Mouse (Mus musculus) forebrain, embryonic 15.5 days (tissue): ENCODE measurements around the gene Adam22. TPM values are rescaled to one million over a fixed set of nuclear protein-coding genes. Genes with fewer than 3 reads are reported as not detected.
A peak's percentile ranks its signal among the peaks of the same experiment; 100 is the strongest.
"Not testable (repeated sequence)": the region's sequence is repeated elsewhere in the genome, so short reads cannot be mapped to it uniquely, and the experiment has no call there.

Experiments used
- ATAC-seq: fragments of 200-750 bp; cut with Nextera tagmentation; replicated peaks from 2 replicates; pipeline ENCODE4 v1.8.0; 2017; ENCODE audit warnings: mild to moderate bottlenecking, moderate TSS enrichment, moderate library complexity
- H3K27ac ChIP-seq: fragments of 300-500 bp; sonication (generic); replicated peaks from 2 replicates; pipeline ENCODE4 v1.5.1; 2015; ENCODE audit warnings: mild to moderate bottlenecking, inconsistent platforms
- H3K27me3 ChIP-seq: fragments of 300-500 bp; sonication (generic); 2 replicates; pipeline ENCODE4 v1.6.1; 2015; ENCODE audit warnings: inconsistent platforms
- H3K36me3 ChIP-seq: fragments of 300-500 bp; sonication (generic); 2 replicates; pipeline ENCODE4 v1.6.1; 2015; ENCODE audit warnings: mild to moderate bottlenecking, inconsistent platforms
- H3K4me1 ChIP-seq: fragments of 300-500 bp; sonication (generic); 2 replicates; pipeline ENCODE4 v1.6.1; 2015; ENCODE audit warnings: inconsistent platforms
- H3K4me2 ChIP-seq: fragments of 300-500 bp; sonication (generic); replicated peaks from 2 replicates; pipeline ENCODE4 v1.6.1; 2015; ENCODE audit warnings: mild to moderate bottlenecking, inconsistent platforms
- H3K4me3 ChIP-seq: fragments of 300-500 bp; sonication (generic); 2 replicates; pipeline ENCODE4 v1.5.1; 2015; ENCODE audit warnings: mild to moderate bottlenecking, inconsistent platforms
- H3K9ac ChIP-seq: fragments of 300-500 bp; sonication (generic); replicated peaks from 2 replicates; pipeline ENCODE4 v1.6.1; 2015; ENCODE audit warnings: mild to moderate bottlenecking, inconsistent platforms
- H3K9me3 ChIP-seq: fragments of 300-500 bp; sonication (generic); 2 replicates; pipeline ENCODE4 v1.6.1; 2016; ENCODE audit warnings: inconsistent platforms
- WGBS: fragments of 180-500 bp; shearing (Covaris S2); methylation state at CpG from one replicate; pipeline ENCODE4 v1.1.7; 2015; ENCODE audit warnings: mixed read lengths; 5-methylcytosine and 5-hydroxymethylcytosine counted together
- polyA plus RNA-seq: library from polyadenylated mRNA; unstranded; fragments of >200 nt; fragmentation: Nextera tagmentation; extraction: Ambion mirVana; gene quantifications from 2 replicates; pipeline ENCODE4 v1.2.1, GENCODE M21; 2015

Adam22 gene
- polyA plus RNA-seq, 1 experiment from 2014 or later: 41.4 TPM

GRCm38 (mm10) chr5:8073901-8074561 is 293.9 kb downstream of the Adam22 start:
- Histone ChIP-seq H3K4me1 (no peaks in the 10 kb centered on the region), H3K36me3 (peaks cover 7% of the 10 kb centered on the region; the same call in 1 of the 2 replicates), H3K4me2 (no peak overlapping the region), H3K9ac (no peak overlapping the region), H3K4me3 (no peak overlapping the region), H3K27ac (no peak overlapping the region), H3K27me3 (no peaks in the 10 kb centered on the region), H3K9me3 (no peaks in the 10 kb centered on the region)
- WGBS: 89% methylated on average over 9 of the region's 9 CpGs
- ATAC-seq: 0 out of 2 replicates have a peak, but pooled peaks have one; percentile 12

GRCm38 (mm10) chr5:8073406-8073805 is 294.6 kb downstream of the Adam22 start:
- 93% methylated on average over 9 of the region's 9 CpGs for WGBS
- no peaks in the 10 kb centered on the region for H3K27me3 ChIP-seq

GRCm38 (mm10) chr5:8063207-8063606 is 304.8 kb downstream of the Adam22 start:
- Histone ChIP-seq H3K4me3 (no peak overlapping the region), H3K27ac (no peak overlapping the region), H3K9ac (no peak overlapping the region), H3K4me2 (no peak overlapping the region), H3K4me1 (0 out of 2 replicates have a peak, but pooled peaks cover under 1% of the 10 kb centered on the region), H3K9me3 (no peaks in the 10 kb centered on the region), H3K36me3 (peaks cover 37% of the 10 kb centered on the region), H3K27me3 (no peaks in the 10 kb centered on the region)
- no peak for ATAC-seq
- 73% methylated on average over 6 of the region's 6 CpGs for WGBS

More at GRCm38 (mm10) chr5:8073406-8073805, 294.6 kb downstream of the Adam22 start:
- no peak for ATAC-seq
- Histone ChIP-seq H3K9me3 (no peaks in the 10 kb centered on the region), H3K4me2 (no peak overlapping the region), H3K4me3 (no peak overlapping the region), H3K9ac (no peak overlapping the region), H3K27ac (no peak overlapping the region), H3K4me1 (no peaks in the 10 kb centered on the region), H3K36me3 (peaks cover 7% of the 10 kb centered on the region; the same call in 1 of the 2 replicates)

- no peak overlapping the region for H3K27ac ChIP-seq
- H3K9ac ChIP-seq: no peak overlapping the region
- H3K9me3 ChIP-seq: no peaks in the 10 kb centered on the region
- ATAC-seq: no peak
- H3K4me3 ChIP-seq: no peak overlapping the region
- H3K4me2 ChIP-seq: no peak overlapping the region
- peaks cover 37% of the 10 kb centered on the region for H3K36me3 ChIP-seq
- peaks cover 4% of the 10 kb centered on the region; the same call in 1 of the 2 replicates for H3K4me1 ChIP-seq
- 89% methylated on average over 2 of the region's 2 CpGs for WGBS
- H3K27me3 ChIP-seq: no peaks in the 10 kb centered on the region
These were observed 305.5 kb downstream of the Adam22 start for GRCm38 (mm10) chr5:8062469-8062868.

GRCm38 (mm10) chr5:8058056-8058455 is 309.9 kb downstream of the Adam22 start:
- no peak for ATAC-seq
- Histone ChIP-seq H3K4me3 (no peak overlapping the region), H3K27me3 (no peaks in the 10 kb centered on the region), H3K27ac (no peak overlapping the region), H3K4me2 (no peak overlapping the region), H3K9me3 (no peaks in the 10 kb centered on the region), H3K4me1 (peaks cover 18% of the 10 kb centered on the region), H3K9ac (no peak overlapping the region), H3K36me3 (peaks cover 7% of the 10 kb centered on the region; the same call in 1 of the 2 replicates)
- 95% methylated on average over 7 of the region's 7 CpGs for WGBS

GRCm38 (mm10) chr5:8057018-8057323 is 311.0 kb downstream of the Adam22 start:
- peaks cover 7% of the 10 kb centered on the region; the same call in 1 of the 2 replicates for H3K36me3 ChIP-seq
- H3K9me3 ChIP-seq: no peaks in the 10 kb centered on the region
- ATAC-seq: peak; percentile 14
- H3K4me1 ChIP-seq: peaks cover 18% of the 10 kb centered on the region
- H3K4me2 ChIP-seq: peak overlapping the region; percentile 59
- WGBS: 58% methylated on average over 5 of the region's 5 CpGs
- H3K9ac ChIP-seq: peak overlapping the region; percentile 82
- peak overlapping the region; percentile 84 for H3K4me3 ChIP-seq
- no peak overlapping the region for H3K27ac ChIP-seq
- H3K27me3 ChIP-seq: no peaks in the 10 kb centered on the region

GRCm38 (mm10) chr5:8056141-8057017 is 311.6 kb downstream of the Adam22 start:
- peak overlapping the region; percentile 78 for H3K27ac ChIP-seq
- no peaks in the 10 kb centered on the region for H3K9me3 ChIP-seq
- H3K4me3 ChIP-seq: peak overlapping the region; percentile 84
- no peaks in the 10 kb centered on the region for H3K27me3 ChIP-seq
- under 1% methylated on average over 57 of the region's 60 CpGs for WGBS
- peak overlapping the region; percentile 59 for H3K4me2 ChIP-seq
- peaks cover 7% of the 10 kb centered on the region; the same call in 1 of the 2 replicates for H3K36me3 ChIP-seq
- peak overlapping the region; percentile 82 for H3K9ac ChIP-seq
- ATAC-seq: peak; percentile 98
- H3K4me1 ChIP-seq: peaks cover 18% of the 10 kb centered on the region

GRCm38 (mm10) chr5:8055721-8056129 is 312.2 kb downstream of the Adam22 start:
- WGBS: 23% methylated on average over 8 of the region's 8 CpGs
- Histone ChIP-seq H3K4me3 (peak overlapping the region; percentile 84), H3K4me2 (peak overlapping the region; percentile 59), H3K9ac (peak overlapping the region; percentile 82), H3K4me1 (peaks cover 18% of the 10 kb centered on the region), H3K27me3 (no peaks in the 10 kb centered on the region), H3K36me3 (peaks cover 7% of the 10 kb centered on the region; the same call in 1 of the 2 replicates), H3K9me3 (no peaks in the 10 kb centered on the region), H3K27ac (peak overlapping the region; percentile 78; the same call in 1 of the 2 replicates)
- ATAC-seq: peak; percentile 49

- Histone ChIP-seq H3K4me3 (no peak overlapping the region), H3K4me1 (peaks cover 18% of the 10 kb centered on the region), H3K27ac (no peak overlapping the region), H3K9me3 (no peaks in the 10 kb centered on the region), H3K36me3 (no peaks in the 10 kb centered on the region), H3K9ac (no peak overlapping the region), H3K27me3 (no peaks in the 10 kb centered on the region), H3K4me2 (no peak overlapping the region)
- 93% methylated on average over 4 of the region's 4 CpGs for whole genome bisulfite sequencing
- no peak for ATAC-seq
These were observed 314.1 kb downstream of the Adam22 start for GRCm38 (mm10) chr5:8053827-8054226.

GRCm38 (mm10) chr5:8045855-8046254 is 322.1 kb downstream of the Adam22 start, which contains the start of gene Sri:
Gene Sri (plus strand): TSS chr5:8046078.
- Histone ChIP-seq H3K9me3 (no peaks in the 10 kb centered on the region), H3K36me3 (no peaks in the 10 kb centered on the region), H3K4me2 (no peak within 1 kb of the TSS), H3K4me1 (no peaks in the 10 kb centered on the region), H3K9ac (no peak within 1 kb of the TSS), H3K27me3 (no peaks in the 10 kb centered on the region), H3K4me3 (no peak within 1 kb of the TSS), H3K27ac (no peak within 1 kb of the TSS)
- no peak for ATAC-seq
- 86% methylated on average over 6 of the region's 6 CpGs for WGBS

GRCm38 (mm10) chr5:8034596-8034995 is 333.4 kb downstream of the Adam22 start:
- not testable (repeated sequence) for H3K36me3 ChIP-seq, H3K9me3 ChIP-seq, H3K27ac ChIP-seq, H3K4me3 ChIP-seq, H3K4me1 ChIP-seq, H3K27me3 ChIP-seq, ATAC-seq, H3K9ac ChIP-seq, H3K4me2 ChIP-seq
- WGBS: 93% methylated on average over 6 of the region's 6 CpGs
